Mouse (Mus musculus): Measurements from ENCODE around the gene Plekhg3.

DNA sequence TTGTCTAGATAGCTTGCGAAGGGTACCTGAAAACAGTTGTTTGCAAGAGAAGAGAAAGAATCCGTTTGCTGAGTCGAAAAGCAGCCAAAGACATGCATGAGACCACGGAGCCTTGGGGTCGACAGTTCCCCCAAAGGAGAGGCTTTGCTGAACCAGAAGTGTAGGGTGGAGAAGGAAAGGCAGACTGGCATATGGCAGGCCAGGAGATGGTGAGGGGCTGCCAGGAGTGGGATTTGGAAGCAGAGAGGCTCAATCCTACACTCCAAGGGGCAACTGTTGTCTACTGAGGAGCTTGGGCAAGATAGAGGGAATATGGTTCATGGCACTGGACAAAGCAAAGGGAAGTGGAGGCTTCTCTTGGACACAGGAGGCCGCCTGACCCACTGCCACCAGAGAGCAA is 62.6 kb downstream of the Plekhg3 start:
- no peak for TF ChIP-seq CTCF (IDR thresholded peaks at IDR 0.05; ENCODE audit: borderline replicate concordance, insufficient read depth, low read length)
- TF ChIP-seq POLR2A (IDR thresholded peaks at IDR 0.05; ENCODE audit: low read depth, low read length) = no peak
